Mouse (Mus musculus): Measurements from ENCODE around the gene Ppp1r26.
"Not testable (repeated sequence)": the region's sequence is repeated elsewhere in the genome, so short reads cannot be mapped to it uniquely, and the experiment has no call there.

Ppp1r26 gene

GRCm38 (mm10) chr2:28446181-28446514 is 452 bp upstream of the Ppp1r26 start:
- DNase-seq (ENCODE audit: low spot score in 2 of 2): no peak

GRCm38 (mm10) chr2:28447315-28447670 is 693 bp downstream of the Ppp1r26 start:
- no peak for DNase-seq (ENCODE audit: low spot score in 2 of 2)

GRCm38 (mm10) chr2:28451663-28452062 is 5.1 kb downstream of the Ppp1r26 start:
- no peak for DNase-seq (ENCODE audit: low spot score in 2 of 2)

- no peak for DNase-seq (ENCODE audit: low spot score in 2 of 2)
Observed at GRCm38 (mm10) chr2:28453539-28453938, 6.9 kb downstream of the Ppp1r26 start.

GRCm38 (mm10) chr2:28456616-28457015 is 10.0 kb downstream of the Ppp1r26 start:
- no peak for DNase-seq (ENCODE audit: low spot score in 2 of 2)

GRCm38 (mm10) chr2:28463919-28464318 is 17.3 kb downstream of the Ppp1r26 start:
- DNase-seq (ENCODE audit: low spot score in 2 of 2): peak; percentile 75 to 82

- no peak for DNase-seq (ENCODE audit: low spot score in 2 of 2)
Observed at GRCm38 (mm10) chr2:28464919-28465318, 18.3 kb downstream of the Ppp1r26 start.

- DNase-seq (ENCODE audit: low spot score in 2 of 2): peak; percentile 75 to 82
Observed at GRCm38 (mm10) chr2:28465836-28466518, 19.4 kb downstream of the Ppp1r26 start, which contains the start of gene 1700007K13Rik. Gene 1700007K13Rik, minus strand, starts transcription at chr2:28466332.

- peak; percentile 85 to 87 for DNase-seq (ENCODE audit: low spot score in 2 of 2)
Observed at GRCm38 (mm10) chr2:28467860-28468485, 21.4 kb downstream of the Ppp1r26 start, which contains the start of gene Mrps2. Gene Mrps2, plus strand, starts transcription at chr2:28468066.

GRCm38 (mm10) chr2:28468486-28469225 is 22.1 kb downstream of the Ppp1r26 start:
- DNase-seq (ENCODE audit: low spot score in 2 of 2): peak in 1 of 2 experiments; percentile 1

GRCm38 (mm10) chr2:28469461-28469860 is 22.9 kb downstream of the Ppp1r26 start:
- DNase-seq (ENCODE audit: low spot score in 2 of 2): peak in 1 of 2 experiments; percentile 0

GRCm38 (mm10) chr2:28470591-28470990 is 24.0 kb downstream of the Ppp1r26 start:
- no peak for DNase-seq (ENCODE audit: low spot score in 2 of 2)

GRCm38 (mm10) chr2:28472011-28472410 is 25.4 kb downstream of the Ppp1r26 start:
- peak in 1 of 2 experiments; percentile 1 for DNase-seq (ENCODE audit: low spot score in 2 of 2)

- DNase-seq (ENCODE audit: low spot score in 2 of 2): not testable (repeated sequence)
Observed at GRCm38 (mm10) chr2:28477993-28478392, 31.4 kb downstream of the Ppp1r26 start.

- DNase-seq (ENCODE audit: low spot score in 2 of 2): no peak
Observed at GRCm38 (mm10) chr2:28479208-28480204, 32.9 kb downstream of the Ppp1r26 start.

GRCm38 (mm10) chr2:28483861-28484260 is 37.3 kb downstream of the Ppp1r26 start:
- DNase-seq (ENCODE audit: low spot score in 2 of 2): no peak

- DNase-seq (ENCODE audit: low spot score in 2 of 2): no peak
Observed at GRCm38 (mm10) chr2:28494521-28494920, 47.9 kb downstream of the Ppp1r26 start.

GRCm38 (mm10) chr2:28495207-28495756 is 48.7 kb downstream of the Ppp1r26 start:
- DNase-seq (ENCODE audit: low spot score in 2 of 2): peak in 1 of 2 experiments; percentile 18

GRCm38 (mm10) chr2:28495801-28496595 is 49.4 kb downstream of the Ppp1r26 start:
- DNase-seq (ENCODE audit: low spot score in 2 of 2): no peak

GRCm38 (mm10) chr2:28496671-28497070 is 50.1 kb downstream of the Ppp1r26 start, which contains the start of gene Gbgt1:
Gene Gbgt1, plus strand, starts transcription at chr2:28496891.
- DNase-seq (ENCODE audit: low spot score in 2 of 2): no peak
